Mouse (Mus musculus): ENCODE measurements around the gene Tnfrsf25. TPM values are rescaled to one million over a fixed set of nuclear protein-coding genes. Genes with fewer than 3 reads are reported as not detected.

Tnfrsf25 gene
- polyA plus RNA-seq, 1 experiment from 2014 or later, result 0.53 TPM

DNA sequence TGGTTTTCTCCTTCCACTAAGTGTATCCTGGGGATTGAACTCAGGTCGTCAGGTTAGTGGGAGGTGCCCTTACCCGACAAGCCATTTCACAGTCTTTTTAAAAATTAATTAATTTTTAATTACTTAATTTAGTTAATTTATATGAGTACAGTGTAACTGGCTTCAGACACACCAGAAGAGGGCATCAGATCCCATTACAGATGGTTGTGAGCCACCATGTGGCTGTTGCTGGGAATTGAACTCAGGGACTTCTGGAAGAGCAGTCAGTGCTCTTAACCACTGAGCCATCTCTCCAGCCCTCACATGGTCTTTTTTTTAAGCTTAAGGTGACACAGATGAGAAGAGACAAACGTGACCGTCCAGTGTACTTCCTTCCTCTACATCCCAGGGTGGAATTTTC is 39.3 kb downstream of the Tnfrsf25 start:
- H3K4me2 ChIP-seq (replicated peaks), result no peak overlapping the region
- H3K4me3 ChIP-seq, result no peak overlapping the region
- WGBS, result 67% methylated on average over 4 of the region's 4 CpGs
- no peaks in the 10 kb centered on the region for H3K9me3 ChIP-seq
- no peak overlapping the region for H3K27ac ChIP-seq (replicated peaks)
- no peak for ATAC-seq (replicated peaks)
- peaks cover 75% of the 10 kb centered on the region for H3K27me3 ChIP-seq
- peaks cover 32% of the 10 kb centered on the region for H3K4me1 ChIP-seq
- no peak overlapping the region for H3K9ac ChIP-seq (replicated peaks)
- H3K36me3 ChIP-seq, result no peaks in the 10 kb centered on the region

DNA sequence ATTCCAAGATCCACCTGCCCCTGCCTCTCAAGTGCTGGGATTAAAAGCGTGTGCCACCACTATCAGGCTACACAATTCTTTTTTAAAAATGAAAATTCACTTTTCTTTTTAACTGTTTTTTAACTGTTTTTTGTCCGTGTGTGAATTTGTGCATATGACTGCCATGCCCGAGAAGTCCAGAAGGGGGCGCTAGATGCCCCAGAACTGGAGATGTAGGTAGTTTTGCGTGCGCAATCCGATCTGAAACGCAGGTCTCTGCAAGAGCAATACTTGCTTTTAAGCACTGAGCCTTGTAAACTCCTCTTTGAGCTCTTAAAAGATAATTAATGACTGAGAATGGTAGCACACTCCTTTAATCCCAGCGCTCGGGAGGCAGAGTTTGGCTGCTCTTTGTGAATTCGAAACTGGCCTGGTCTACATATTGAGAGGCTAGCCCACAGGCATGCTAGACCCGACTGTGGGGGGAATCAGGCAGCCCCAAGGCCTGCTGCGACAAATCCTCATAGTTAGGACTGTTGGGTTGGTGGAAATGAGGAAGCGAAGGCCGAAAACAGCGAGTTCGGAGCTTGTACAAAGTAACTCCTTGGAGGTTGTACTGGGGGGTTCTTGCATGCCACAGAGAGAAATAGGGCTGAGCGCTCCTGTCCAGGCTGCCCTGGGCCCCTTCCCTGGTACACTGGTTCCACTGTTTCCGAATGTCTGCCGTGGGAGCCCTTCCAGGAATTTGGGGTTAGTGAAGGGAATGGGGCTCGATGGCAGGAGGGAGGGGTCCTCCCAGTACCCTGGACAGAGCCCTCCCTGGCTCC is 42.2 kb downstream of the Tnfrsf25 start:
- Histone ChIP-seq H3K9ac (replicated peaks) (no peak overlapping the region), H3K4me3 (no peak overlapping the region), H3K4me1 (peaks cover 23% of the 10 kb centered on the region), H3K4me2 (replicated peaks) (0 out of 2 replicates have a peak overlapping the region, but pooled peaks have one; percentile 11), H3K27ac (replicated peaks) (no peak overlapping the region), H3K27me3 (peaks cover 68% of the 10 kb centered on the region), H3K9me3 (no peaks in the 10 kb centered on the region), H3K36me3 (no peaks in the 10 kb centered on the region)
- WGBS, result 13% methylated on average over 21 of the region's 21 CpGs
- no peak for ATAC-seq (replicated peaks)

GRCm38 (mm10) chr4:152158585-152159284 is 43.0 kb downstream of the Tnfrsf25 start, which contains the start of gene Hes2:
Hes2 (plus strand) TSS chr4:152158867.
- no peak for ATAC-seq (replicated peaks)
- Histone ChIP-seq H3K27ac (replicated peaks) (no peak within 1 kb of the TSS), H3K4me1 (peaks cover 19% of the 10 kb centered on the region), H3K9me3 (no peaks in the 10 kb centered on the region), H3K36me3 (no peaks in the 10 kb centered on the region), H3K9ac (replicated peaks) (no peak within 1 kb of the TSS), H3K27me3 (peaks cover 62% of the 10 kb centered on the region), H3K4me3 (no peak within 1 kb of the TSS), H3K4me2 (replicated peaks) (0 out of 2 replicates have a peak within 1 kb of the TSS, but pooled peaks have one; percentile 11)
- WGBS, result 3% methylated on average over 35 of the region's 35 CpGs

DNA sequence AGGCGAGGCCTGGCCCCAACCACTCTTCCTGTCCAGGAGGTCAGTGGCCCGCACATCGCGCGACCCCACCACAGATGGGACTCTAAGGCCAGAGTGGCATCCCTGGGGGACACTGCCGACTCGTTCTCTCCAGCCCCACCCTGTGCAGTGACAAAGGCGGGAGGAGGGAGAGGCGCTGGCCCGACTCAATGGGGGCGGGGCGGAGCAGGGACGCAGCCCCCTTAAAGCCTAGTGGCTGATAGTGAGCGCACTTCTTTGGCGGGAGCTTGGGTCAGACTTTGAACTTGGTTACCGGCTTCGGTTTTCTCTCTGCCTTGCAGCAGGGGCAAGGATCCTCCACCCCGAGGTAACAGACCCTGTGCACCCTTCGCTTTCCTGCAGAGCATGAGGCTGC is 43.5 kb downstream of the Tnfrsf25 start:
- Histone ChIP-seq H3K27ac (replicated peaks) (no peak overlapping the region), H3K4me3 (no peak overlapping the region), H3K9ac (replicated peaks) (no peak overlapping the region), H3K36me3 (no peaks in the 10 kb centered on the region), H3K9me3 (no peaks in the 10 kb centered on the region), H3K27me3 (peaks cover 56% of the 10 kb centered on the region), H3K4me2 (replicated peaks) (no peak overlapping the region), H3K4me1 (peaks cover 16% of the 10 kb centered on the region)
- 1% methylated on average over 19 of the region's 19 CpGs for WGBS
- ATAC-seq (replicated peaks), result no peak

DNA sequence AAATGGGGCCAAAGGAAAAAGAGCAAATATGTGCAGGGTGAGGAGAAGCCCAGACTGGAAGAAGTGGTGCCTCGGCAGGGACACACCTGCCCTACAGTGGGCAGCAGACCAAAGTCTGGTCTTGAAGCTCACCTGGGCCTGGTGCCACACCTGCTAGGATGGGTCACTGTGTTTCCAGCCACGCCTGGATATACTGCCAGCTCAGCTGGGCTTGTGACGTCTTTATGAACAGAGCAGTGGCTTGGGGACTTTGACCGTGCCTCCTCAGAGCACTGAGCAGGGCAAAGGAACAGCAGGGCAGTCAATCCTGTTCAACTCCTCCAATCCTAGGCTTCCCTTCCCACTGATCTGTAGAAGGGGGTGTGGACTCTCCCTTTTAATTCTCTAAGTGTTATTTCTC is 45.0 kb downstream of the Tnfrsf25 start:
- no peaks in the 10 kb centered on the region for H3K9me3 ChIP-seq
- H3K27ac ChIP-seq (replicated peaks), result no peak overlapping the region
- H3K9ac ChIP-seq (replicated peaks), result no peak overlapping the region
- H3K36me3 ChIP-seq, result no peaks in the 10 kb centered on the region
- peaks cover 16% of the 10 kb centered on the region for H3K4me1 ChIP-seq
- ATAC-seq (replicated peaks), result no peak
- peaks cover 52% of the 10 kb centered on the region for H3K27me3 ChIP-seq
- H3K4me2 ChIP-seq (replicated peaks), result no peak overlapping the region
- 38% methylated on average over 4 of the region's 4 CpGs for WGBS
- H3K4me3 ChIP-seq, result no peak overlapping the region

GRCm38 (mm10) chr4:152161601-152162000 is 45.9 kb downstream of the Tnfrsf25 start:
- WGBS, result 74% methylated on average over 6 of the region's 6 CpGs
- Histone ChIP-seq H3K27ac (replicated peaks) (no peak overlapping the region), H3K36me3 (no peaks in the 10 kb centered on the region), H3K4me2 (replicated peaks) (no peak overlapping the region), H3K9me3 (no peaks in the 10 kb centered on the region), H3K4me3 (no peak overlapping the region), H3K4me1 (peaks cover 16% of the 10 kb centered on the region), H3K9ac (replicated peaks) (no peak overlapping the region), H3K27me3 (peaks cover 52% of the 10 kb centered on the region)
- ATAC-seq (replicated peaks), result no peak

GRCm38 (mm10) chr4:152162748-152163147 is 47.0 kb downstream of the Tnfrsf25 start:
- Histone ChIP-seq H3K9me3 (no peaks in the 10 kb centered on the region), H3K27me3 (peaks cover 44% of the 10 kb centered on the region), H3K27ac (replicated peaks) (no peak overlapping the region), H3K4me3 (no peak overlapping the region), H3K4me2 (replicated peaks) (no peak overlapping the region), H3K9ac (replicated peaks) (no peak overlapping the region), H3K36me3 (no peaks in the 10 kb centered on the region), H3K4me1 (peaks cover 16% of the 10 kb centered on the region)
- WGBS, result 89% methylated on average over 2 of the region's 2 CpGs
- no peak for ATAC-seq (replicated peaks)

- H3K36me3 ChIP-seq, result no peaks in the 10 kb centered on the region
- H3K4me3 ChIP-seq, result no peak overlapping the region
- no peak overlapping the region for H3K27ac ChIP-seq (replicated peaks)
- no peak overlapping the region for H3K4me2 ChIP-seq (replicated peaks)
- H3K9me3 ChIP-seq, result no peaks in the 10 kb centered on the region
- peaks cover 19% of the 10 kb centered on the region for H3K27me3 ChIP-seq
- WGBS, result 28% methylated on average over 22 of the region's 22 CpGs
- peaks cover 6% of the 10 kb centered on the region; the same call in 1 of the 2 replicates for H3K4me1 ChIP-seq
- ATAC-seq (replicated peaks), result no peak
- H3K9ac ChIP-seq (replicated peaks), result no peak overlapping the region
These were observed 49.5 kb downstream of the Tnfrsf25 start for GRCm38 (mm10) chr4:152165036-152165931.

DNA sequence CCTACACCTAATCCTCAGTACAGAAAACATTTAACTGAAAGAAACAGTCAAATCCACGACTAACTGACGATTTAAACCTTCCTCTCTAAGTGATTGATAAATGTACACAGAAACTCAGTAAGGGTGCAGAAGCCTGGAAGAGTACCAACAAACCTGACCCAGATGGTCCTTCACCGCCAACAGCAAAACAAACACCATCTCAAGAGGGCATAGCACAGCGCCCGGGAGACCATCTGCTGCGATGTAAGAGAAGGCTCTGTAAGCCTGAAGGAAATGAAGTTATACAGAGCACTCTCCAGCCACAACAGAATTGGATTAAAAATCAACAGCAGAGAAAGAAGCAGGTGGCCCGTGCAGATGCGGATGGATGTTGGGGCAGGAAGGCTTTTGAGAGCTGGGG is 52.3 kb downstream of the Tnfrsf25 start:
- Histone ChIP-seq H3K4me1 (peaks cover 6% of the 10 kb centered on the region; the same call in 1 of the 2 replicates), H3K27ac (replicated peaks) (no peak overlapping the region), H3K9me3 (no peaks in the 10 kb centered on the region), H3K27me3 (peaks cover 4% of the 10 kb centered on the region; the same call in 1 of the 2 replicates), H3K4me3 (no peak overlapping the region), H3K9ac (replicated peaks) (no peak overlapping the region), H3K4me2 (replicated peaks) (no peak overlapping the region), H3K36me3 (no peaks in the 10 kb centered on the region)
- no peak for ATAC-seq (replicated peaks)
- WGBS, result 40% methylated on average over 8 of the region's 8 CpGs

DNA sequence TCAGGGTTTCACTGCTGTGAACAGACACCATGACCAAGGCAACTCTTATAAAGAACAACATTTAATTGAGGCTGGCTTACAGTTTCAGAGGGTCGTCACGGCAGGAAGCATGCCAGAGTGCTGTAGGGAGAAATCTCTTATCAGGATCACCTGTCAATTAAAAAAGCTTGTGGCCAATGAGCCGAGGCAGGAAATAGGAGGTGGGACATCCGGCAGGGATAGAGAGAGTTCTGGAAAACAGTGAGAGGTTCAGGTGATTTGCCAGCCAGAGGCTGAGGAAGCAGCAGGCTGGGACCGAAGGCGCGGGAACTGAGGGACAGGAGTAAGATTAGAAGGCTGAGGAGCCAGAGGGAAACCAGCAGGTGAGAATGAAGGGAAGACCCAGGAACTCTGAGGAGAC is 53.4 kb downstream of the Tnfrsf25 start:
- Histone ChIP-seq H3K4me2 (replicated peaks) (no peak overlapping the region), H3K27ac (replicated peaks) (no peak overlapping the region), H3K9ac (replicated peaks) (no peak overlapping the region), H3K4me1 (peaks cover 6% of the 10 kb centered on the region; the same call in 1 of the 2 replicates), H3K4me3 (no peak overlapping the region), H3K27me3 (peaks cover 4% of the 10 kb centered on the region; the same call in 1 of the 2 replicates), H3K9me3 (no peaks in the 10 kb centered on the region), H3K36me3 (no peaks in the 10 kb centered on the region)
- no peak for ATAC-seq (replicated peaks)
- 84% methylated on average over 7 of the region's 7 CpGs for WGBS
